ENCODE assay signal across 9 mouse cellular contexts in the genomic region with DNA sequence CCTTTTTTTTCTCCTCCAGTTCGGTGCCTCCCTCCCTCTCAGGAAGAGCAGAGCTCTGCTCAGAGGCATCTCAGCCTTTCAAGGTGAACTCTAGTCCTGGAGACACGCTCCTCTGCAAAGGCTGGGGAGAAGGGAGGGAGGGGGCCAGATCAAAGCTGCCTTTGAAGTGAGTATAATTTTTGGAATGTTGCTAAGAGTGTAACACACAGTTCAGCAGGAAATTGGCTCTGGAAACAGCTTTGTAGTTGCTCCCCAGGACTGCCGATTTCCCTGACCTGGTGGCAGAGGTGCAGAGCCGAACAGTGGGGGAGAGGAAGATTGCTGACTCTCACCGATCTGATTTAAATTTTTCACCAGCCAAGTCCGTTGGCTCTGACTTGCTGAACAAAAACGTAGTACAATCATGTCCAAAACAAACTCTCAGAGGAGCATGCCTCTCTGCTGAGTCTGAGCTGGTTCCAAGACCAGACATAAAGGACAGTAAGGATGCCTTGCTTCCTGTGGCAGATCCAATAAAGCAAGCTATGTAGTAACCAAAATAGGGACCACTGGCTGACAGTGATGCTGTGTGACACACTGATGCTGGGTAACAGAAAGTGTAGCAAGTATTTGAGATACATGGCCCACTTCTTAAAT.
DNase-seq lines count a peak whose midpoint lies in the region; ATAC-seq and TF ChIP-seq lines count a peak whose summit lies in the region.
"Had no signal": no experiment of that assay in that cellular context is flagged by ENCODE, and none has a peak within 500 bp of the region (broad histone marks: within the 10 kb centered on the region; RNA-seq: fewer than 3 reads in every experiment).

No protein-coding gene starts in this region.

- no peak overlapping the region for H3K4me3 ChIP-seq in kidney, adult 2 months (ENCODE audit: insufficient read depth, low read depth, low read length)
- H3K4me3 ChIP-seq in midbrain, embryonic 15.5 days: no peak overlapping the region

- peak overlapping the region; percentile 16; the same call in 1 of the 2 replicates for H3K4me2 ChIP-seq in midbrain, embryonic 15.5 days

- peak; percentile 14 for DNase-seq in kidney, adult 2 months
- DNase-seq in kidney, postnatal 10 days: no peak
- peak; percentile 74 for DNase-seq in brain, embryonic 14.5 days (ENCODE audit: low read depth)
- peak; percentile 54 for DNase-seq in forelimb bud, embryonic 11.5 days (ENCODE audit: low read depth, low spot score)
- no peak for DNase-seq in lung, adult 18-20 months
- DNase-seq in thymus, postnatal 14 days: no peak
- DNase-seq in heart, postnatal 4 days: no peak

- H3K36me3 ChIP-seq in kidney, adult 2 months (ENCODE audit: control insufficient read depth, insufficient read depth, low read length): no peaks in the 10 kb centered on the region
- H3K36me3 ChIP-seq in midbrain, embryonic 15.5 days (replicated peaks): no peaks in the 10 kb centered on the region

- TF ChIP-seq CTCF in kidney, adult 2 months (conservative IDR thresholded peaks at IDR 0.05; ENCODE audit: insufficient read depth, insufficient read length, low read depth, low read length): no peak
- no peak for TF ChIP-seq CTCF in brain, embryonic 14.5 days (IDR thresholded peaks at IDR 0.05; ENCODE audit: borderline replicate concordance, extremely low read depth, insufficient read depth, insufficient read length)

- peak; percentile 81 for ATAC-seq in midbrain, embryonic 15.5 days (replicated peaks)

- 2% methylated on average over 7 of the region's 7 CpGs for WGBS in kidney, adult 2 months
- 4% methylated on average over 7 of the region's 7 CpGs for WGBS in midbrain, embryonic 15.5 days

- H3K9ac ChIP-seq in midbrain, embryonic 15.5 days: no peak overlapping the region

- no peak for TF ChIP-seq POLR2A in kidney, adult 2 months (IDR thresholded peaks at IDR 0.05; ENCODE audit: low read depth, low read length)
- TF ChIP-seq POLR2A in brain, embryonic 14.5 days (IDR thresholded peaks at IDR 0.05; ENCODE audit: borderline replicate concordance, extremely low read depth, insufficient read depth, insufficient read length, poor library complexity, severe bottlenecking): no peak

- no peak overlapping the region for H3K27ac ChIP-seq in kidney, adult 2 months (ENCODE audit: insufficient read depth, low read depth, low read length)
- H3K27ac ChIP-seq in midbrain, embryonic 15.5 days: peak overlapping the region; percentile 26; the same call in 1 of the 2 replicates
- H3K27ac ChIP-seq: macrophage had no signal

- H3K4me1 ChIP-seq in kidney, adult 2 months (ENCODE audit: control insufficient read depth, insufficient read depth, low read length): no peaks in the 10 kb centered on the region
- peaks cover 44% of the 10 kb centered on the region for H3K4me1 ChIP-seq in midbrain, embryonic 15.5 days

- no peaks in the 10 kb centered on the region for H3K27me3 ChIP-seq in kidney, adult 2 months (replicated peaks; ENCODE audit: control insufficient read depth, insufficient read depth, low read length)
- H3K27me3 ChIP-seq in midbrain, embryonic 15.5 days (replicated peaks): no peaks in the 10 kb centered on the region

- no peaks in the 10 kb centered on the region for H3K9me3 ChIP-seq in midbrain, embryonic 15.5 days

Comparison
In these comparisons a context has a peak if more than half of its experiments do, and no peak if none do; other contexts are left out.
1. DNase-seq: peak in kidney, adult 2 months (single experiment), brain, embryonic 14.5 days (single experiment) and forelimb bud, embryonic 11.5 days (single experiment); none in kidney, postnatal 10 days (single experiment), lung, adult 18-20 months (0 of 2), thymus, postnatal 14 days (single experiment) and heart, postnatal 4 days (single experiment).